Mouse (Mus musculus) c-Kit-positive CD71-negative TER-119-negative erythroid progenitor cells, embryonic 14.5 days (primary cell): ENCODE measurements around the gene Ceacam12.
"Not testable (repeated sequence)": the region's sequence is repeated elsewhere in the genome, so short reads cannot be mapped to it uniquely, and the experiment has no call there.

Source experiments
- DNase-seq: peaks from one replicate; pipeline ENCODE4 v3.0.0-alpha.2; 2013; ENCODE audit warnings: low read depth

Gene Ceacam12

GRCm38 (mm10) chr7:18065629-18066028 is at the start of gene Ceacam12:
Ceacam12 (plus strand) TSS chr7:18065929.
- DNase-seq: no peak

- DNase-seq: not testable (repeated sequence)
Measured at GRCm38 (mm10) chr7:18073821-18074220, 8.1 kb downstream of the Ceacam12 start.

- DNase-seq: no peak
Measured at GRCm38 (mm10) chr7:18100785-18101184, 35.1 kb downstream of the Ceacam12 start.
